Mouse (Mus musculus) ES-Bruce4 (cell line): ENCODE results near the gene Nfib.

Experiments used
- CTCF ChIP-seq: IDR thresholded peaks from one replicate; pipeline ENCODE4 v1.8.1; 2011; ENCODE audit warnings: low read depth, low read length
- EP300 ChIP-seq: IDR thresholded peaks from 2 replicates; pipeline ENCODE4 v1.6.1; 2011; ENCODE audit warnings: low read depth, low read length; ENCODE audit not compliant: insufficient read depth
- POLR2A ChIP-seq: IDR thresholded peaks from one replicate; pipeline ENCODE4 v1.8.1; 2011; ENCODE audit warnings: low read length; ENCODE audit not compliant: insufficient read depth

DNA sequence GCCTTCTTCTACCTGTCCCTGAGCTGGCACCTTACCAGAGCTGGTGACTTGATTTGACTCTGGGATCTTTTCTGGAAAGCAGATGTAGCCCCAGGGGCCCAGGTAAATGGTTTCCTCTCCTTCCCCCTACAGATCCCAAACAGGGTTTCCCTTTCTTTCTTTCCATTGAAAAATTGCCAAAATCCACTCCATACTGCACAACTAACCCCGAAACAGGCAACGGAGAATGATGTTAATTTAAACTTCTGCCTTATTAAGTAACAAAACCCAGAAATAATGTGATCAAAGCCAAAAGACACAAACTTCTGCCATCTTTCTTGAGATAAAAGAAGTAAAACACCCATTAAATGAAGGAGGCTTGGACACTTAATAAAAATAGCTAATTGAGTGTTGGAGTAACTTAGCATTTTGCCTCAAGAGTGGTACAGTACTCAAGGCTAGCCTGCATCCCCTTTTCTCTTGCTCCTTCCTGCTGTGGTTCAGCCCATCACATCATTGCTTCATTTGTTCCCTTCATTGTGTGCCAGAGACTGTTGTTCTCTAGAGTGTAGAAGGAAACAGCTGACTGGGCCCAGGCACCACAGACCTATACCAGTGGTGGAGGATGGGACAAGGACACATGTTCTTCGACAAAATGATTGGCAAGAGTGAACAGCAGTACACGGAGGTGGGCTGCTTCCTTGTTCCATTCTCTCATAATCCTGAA is 432.3 kb downstream of the Nfib start:
- TF ChIP-seq CTCF, result no peak
- TF ChIP-seq EP300, result no peak
- no peak for TF ChIP-seq POLR2A
